Mouse (Mus musculus) layer of hippocampus, adult 9-11 months (tissue): ENCODE results near the gene Psmb10.
"Not testable (repeated sequence)": the region's sequence is repeated elsewhere in the genome, so short reads cannot be mapped to it uniquely, and the experiment has no call there.

ENCODE experiments used
- DNase-seq: peaks from one replicate; pipeline ENCODE4 v3.0.0; 2022

The Psmb10 gene

DNA sequence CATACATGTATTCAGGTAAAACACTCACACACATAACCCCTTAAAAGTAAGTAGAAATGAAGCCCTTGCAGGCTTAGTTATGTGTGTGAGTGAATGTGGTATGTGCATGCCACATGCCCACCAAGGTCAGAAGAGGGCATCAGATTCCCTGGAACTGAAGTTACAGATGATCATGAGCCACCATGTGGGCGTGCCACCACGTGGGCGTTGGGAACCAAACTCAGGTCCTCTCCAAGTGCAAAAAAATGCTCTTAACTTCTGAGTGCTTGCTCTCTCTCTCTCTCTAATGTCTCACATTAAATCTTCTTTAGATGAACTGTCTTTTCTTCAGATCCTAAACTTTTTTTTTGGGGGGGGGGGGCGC lies at the start of gene Psmb10:
Gene Psmb10 (minus strand): TSS at position 139 of the 364 bp plus-strand sequence.
- no peak for DNase-seq

DNA sequence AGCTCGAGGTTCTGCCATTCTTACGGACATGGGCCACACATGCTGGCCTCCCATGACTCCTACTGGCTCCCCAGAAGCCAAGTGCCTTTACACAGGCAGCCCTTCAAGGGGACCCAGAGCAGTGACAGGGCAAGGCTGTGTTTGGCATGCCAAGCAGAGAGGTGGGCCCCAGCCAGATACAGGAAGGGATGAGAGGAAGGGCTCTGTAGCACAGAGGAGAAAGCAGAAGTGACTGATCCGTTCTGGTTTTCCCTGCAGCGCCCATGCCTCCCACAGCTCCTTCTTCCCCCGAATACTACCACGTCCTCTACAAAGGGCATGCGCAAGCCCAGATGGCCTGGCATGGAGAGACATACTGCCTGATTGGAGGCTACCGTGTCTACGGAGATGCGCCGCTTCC lies 45.2 kb upstream of the Psmb10 start:
- DNase-seq: not testable (repeated sequence)

DNA sequence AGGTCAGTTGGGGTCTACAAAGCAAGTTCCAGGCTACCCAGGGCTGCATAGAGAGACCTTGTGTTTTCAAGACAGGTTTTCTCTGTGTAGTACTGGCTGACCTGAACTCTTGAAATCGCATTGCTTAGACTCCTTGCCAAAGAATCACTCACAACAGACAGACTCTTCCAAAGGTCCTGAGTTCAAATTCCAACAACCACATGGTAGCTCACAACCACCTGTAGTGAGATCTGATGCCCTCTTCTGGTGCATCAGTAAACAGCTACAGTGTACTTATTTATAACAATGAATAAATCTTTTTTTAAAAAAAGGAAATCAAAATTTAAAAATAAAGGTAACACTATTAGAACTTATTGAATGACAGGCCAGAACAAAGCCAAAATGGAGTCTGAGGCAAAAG lies 42.9 kb upstream of the Psmb10 start:
- no peak for DNase-seq

DNA sequence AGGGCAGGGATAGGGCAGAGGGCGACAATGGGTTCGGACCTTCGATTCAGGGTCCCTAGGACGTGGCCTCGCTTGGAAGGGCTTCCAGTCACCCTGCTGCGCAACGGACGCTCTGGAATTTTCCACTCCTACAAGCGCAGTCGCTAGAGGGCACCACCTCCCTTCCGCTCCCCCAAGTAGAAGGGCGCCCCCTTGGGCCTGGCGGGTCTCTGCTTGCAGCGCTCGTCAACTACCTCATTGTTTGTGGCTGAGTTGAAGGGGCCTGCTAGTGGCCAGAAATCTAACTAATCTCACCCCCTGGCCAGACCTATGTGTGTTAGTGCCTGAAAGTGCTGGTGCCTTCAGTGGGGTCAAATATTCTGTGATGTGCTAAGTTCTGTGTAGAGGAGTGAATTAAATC lies 41.1 kb upstream of the Psmb10 start, which contains the start of gene Dpep3:
Gene Dpep3 (minus strand): TSS at position 105 of the 400 bp plus-strand sequence.
- no peak for DNase-seq

- DNase-seq: no peak
These were observed 37.1 kb upstream of the Psmb10 start for GRCm38 (mm10) chr8:105975363-105975762.

DNA sequence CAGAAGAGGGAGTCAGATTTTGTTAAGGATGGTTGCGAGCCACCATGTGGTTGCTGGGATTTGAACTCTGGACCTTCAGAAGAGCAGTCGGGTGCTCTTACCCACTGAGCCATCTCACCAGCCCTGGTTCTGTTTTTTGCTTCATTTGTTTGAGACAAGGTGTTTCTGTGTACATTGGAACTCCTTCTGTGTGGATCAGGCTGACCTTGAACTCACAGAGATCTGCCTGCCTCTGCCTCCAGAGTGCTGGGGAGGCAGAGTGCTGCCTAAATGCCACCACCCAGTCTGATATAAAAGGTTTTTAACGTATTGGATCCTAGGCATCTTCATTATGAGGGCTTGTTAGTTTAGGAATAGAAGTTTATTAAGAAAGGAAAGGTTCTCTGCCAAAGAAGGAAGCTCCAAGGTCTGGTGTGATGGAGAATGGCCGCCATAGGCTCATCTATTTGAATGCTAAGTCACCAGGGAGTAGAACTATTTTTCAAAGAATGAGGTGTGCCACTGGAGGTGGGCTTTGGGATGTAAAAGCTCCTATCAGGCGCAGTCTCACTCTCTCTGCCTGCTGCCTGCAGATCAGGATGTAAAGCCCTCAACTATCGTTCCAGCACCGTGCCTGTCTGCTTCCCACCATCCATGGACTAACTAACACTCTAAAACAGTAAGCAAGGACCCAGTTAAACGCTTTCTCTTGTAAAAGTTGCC lies 32.9 kb upstream of the Psmb10 start:
- DNase-seq: no peak

DNA sequence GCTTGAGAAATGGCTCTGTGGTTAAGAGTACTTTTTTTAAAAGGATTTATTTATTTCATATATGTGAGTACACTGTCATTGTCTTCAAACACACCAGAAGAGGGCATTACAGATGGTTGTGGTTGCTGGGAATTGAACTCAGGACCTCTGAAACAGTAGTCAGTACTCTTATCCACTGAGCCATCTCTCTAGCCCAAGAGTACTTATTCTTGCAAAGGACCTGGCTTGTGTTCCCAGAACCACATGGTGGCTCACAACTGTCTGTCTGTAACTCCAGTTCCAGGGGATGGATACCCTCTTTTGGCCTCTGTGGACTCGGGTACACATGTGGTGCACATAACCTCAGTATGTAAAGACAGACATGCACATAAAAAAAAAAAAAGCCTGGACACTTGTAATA lies 31.1 kb upstream of the Psmb10 start:
- no peak for DNase-seq

DNA sequence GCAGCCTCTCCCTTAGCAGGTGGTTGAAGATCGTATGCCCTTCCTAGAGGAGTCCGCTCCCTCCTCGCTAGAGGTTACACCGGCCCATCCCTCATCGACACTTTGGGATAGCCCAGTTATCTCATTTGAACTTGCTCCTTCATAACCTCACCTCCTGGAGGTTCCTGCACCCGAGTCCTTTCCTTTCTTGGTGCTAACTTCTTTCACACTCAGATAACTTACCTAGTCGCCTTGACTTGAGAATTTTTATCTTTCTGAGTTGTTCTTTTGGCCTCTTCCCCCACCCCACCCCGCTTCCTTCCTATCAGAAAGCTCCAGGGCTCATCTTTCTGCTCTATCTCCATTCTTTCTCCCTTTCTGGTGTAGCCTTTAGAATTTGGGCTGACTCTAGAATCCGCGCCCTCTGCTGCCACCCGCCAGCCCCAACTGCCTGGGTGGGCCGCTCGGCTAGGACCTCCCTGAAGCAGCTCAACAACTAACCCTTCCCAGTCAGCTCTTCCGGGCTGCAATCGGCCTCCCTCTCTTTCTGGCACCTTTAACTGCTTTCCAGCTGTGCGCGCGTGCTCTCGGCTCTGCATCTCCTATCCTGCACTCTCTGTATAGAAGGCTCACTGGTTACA lies 28.6 kb upstream of the Psmb10 start:
- no peak for DNase-seq

DNA sequence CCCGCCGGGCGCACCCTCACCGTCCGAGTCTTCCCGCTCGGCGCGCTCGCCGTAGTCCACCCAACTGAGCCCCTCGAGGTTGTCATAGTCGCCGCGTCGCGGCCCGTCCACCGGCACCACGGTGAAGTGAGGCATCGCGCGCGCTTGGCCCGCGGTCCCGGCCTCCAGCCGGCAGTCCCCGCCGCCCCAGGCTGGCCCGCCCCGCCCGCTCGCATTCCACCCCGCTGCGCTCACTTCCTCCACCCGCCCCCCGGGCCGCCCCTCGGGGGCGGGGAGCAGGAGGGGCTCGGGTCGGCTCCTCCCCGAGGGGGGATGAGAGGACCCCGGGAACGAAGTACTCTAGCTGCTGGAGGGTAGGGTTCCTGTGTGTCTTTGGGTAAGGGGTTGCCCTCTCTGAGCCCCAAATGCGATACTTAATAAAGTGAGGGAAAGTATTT lies 27.7 kb upstream of the Psmb10 start, which contains the start of gene Slc12a4:
Gene Slc12a4 (minus strand): TSS at position 193 of the 437 bp plus-strand sequence.
- DNase-seq: peak; percentile 43

DNA sequence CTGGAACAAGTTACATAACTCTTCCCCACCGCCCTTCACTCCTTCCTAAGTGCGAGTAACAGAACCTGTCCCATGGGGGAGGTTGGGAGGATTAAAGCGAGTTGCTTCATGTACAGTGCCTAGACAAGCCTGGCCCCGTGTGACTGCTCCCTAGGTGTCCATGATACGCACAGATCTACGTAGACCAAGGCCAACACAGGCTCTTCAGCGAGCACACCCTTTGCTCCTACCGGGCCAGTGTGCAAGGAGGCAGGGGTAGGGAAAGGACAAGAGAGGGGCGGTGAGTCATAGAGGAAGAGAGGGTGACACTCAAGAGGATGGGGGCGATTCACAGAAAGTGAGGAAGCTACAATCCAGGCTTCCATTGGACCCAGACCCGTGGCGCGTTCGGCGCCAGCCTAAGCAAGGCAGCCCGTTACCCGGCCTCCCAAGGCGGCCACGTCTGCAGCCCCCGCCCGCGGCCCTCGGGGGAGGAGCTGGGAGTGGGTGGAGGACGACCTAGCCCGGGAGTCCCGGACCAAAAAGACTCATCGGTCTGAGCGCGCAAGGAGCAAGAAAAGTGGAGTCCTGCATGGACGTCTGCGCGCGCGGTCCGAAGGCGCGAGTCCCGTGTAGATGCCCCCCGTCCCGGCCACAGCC lies 27.1 kb upstream of the Psmb10 start:
- no peak for DNase-seq

DNA sequence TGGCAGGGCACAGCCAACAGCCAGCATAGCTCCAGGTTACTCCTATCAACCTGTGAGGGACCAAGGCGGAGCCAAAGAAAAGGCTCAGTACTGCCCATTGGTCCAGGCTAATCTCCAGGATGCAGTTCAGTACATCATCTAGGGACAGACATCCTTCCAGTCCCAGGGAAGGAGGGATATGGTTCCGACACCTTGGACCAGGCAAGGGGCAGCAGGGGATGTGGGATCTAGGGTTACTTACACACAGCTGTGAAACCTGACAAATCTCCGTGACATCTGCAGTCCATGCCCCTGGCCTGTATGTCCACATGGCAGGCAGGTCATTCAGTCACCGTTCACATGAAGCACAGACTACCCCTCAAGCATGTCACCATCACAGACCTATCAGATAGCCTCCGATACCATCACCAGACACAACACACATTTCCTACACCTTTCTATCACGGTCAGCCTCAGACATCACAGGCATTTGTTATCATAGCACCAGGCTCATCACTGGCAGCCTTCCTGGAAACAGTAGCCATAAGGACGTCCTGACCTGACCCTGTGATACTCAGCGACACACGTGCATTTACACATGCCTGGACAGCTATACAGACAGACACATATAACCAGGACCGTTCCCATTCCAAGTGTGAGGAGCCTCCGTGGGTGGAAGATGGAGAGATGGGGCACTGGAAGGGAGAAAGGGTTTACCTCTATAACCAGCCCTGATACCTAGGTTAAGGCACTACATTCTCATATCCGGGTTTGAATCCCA lies 26.4 kb upstream of the Psmb10 start:
- no peak for DNase-seq

GRCm38 (mm10) chr8:105961536-105961935 lies 23.3 kb upstream of the Psmb10 start:
- no peak for DNase-seq

GRCm38 (mm10) chr8:105961101-105961500 lies 22.9 kb upstream of the Psmb10 start:
- DNase-seq: no peak

- no peak for DNase-seq
These were observed 21.1 kb upstream of the Psmb10 start for GRCm38 (mm10) chr8:105959350-105959749.

- no peak for DNase-seq
These were observed 19.6 kb upstream of the Psmb10 start for GRCm38 (mm10) chr8:105957813-105958212.

- DNase-seq: no peak
These were observed 18.3 kb upstream of the Psmb10 start for GRCm38 (mm10) chr8:105956556-105956955.

DNA sequence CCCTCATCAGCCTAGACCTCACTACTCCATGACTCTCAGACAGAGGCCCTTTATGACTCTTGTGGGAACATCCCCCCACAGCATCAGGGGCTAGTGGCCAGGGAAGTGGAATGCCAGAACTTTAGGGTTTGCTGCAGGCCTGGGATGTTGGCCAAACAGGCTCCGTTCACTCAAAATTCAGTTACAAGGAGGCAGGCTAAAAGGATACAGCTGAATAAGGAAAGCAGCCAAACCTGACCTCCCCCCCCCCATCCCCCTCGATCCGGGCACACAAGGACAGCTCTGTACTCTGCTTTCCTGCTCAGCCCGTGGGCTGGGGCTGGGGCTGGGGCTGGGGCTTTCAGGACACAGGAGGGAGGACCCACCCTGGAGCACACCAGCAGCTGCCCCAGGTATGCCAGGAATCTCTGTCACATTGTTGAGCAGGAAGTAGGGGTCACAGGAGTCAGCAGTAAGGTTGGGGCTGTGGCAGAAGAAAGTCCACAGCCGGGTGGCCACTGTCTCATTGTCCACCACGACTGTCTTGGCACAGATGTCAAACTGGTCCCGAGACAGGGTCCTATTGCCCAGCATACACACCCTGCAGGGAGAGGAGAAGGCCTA lies 12.9 kb upstream of the Psmb10 start:
- DNase-seq: peak; percentile 71

DNA sequence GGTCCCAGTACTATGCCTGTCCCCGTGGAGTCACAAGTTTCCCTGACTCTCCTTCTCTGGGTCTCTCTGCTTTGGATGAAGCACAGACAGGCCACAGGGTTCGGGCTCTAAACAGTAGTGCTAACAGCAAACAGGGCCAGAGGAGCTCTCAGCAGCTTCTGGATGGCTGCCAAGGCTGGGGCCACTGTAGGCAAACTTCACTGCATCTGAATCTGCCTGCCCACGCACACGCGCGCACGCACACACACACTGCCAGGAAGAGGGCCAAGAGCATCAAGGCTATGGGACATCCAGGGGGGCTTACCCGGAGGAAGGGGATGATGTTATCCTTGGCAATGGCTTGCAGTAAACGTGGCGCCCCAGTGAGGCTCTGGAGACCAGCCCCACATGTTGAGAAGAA lies 11.1 kb upstream of the Psmb10 start:
- DNase-seq: peak; percentile 52

- peak; percentile 64 for DNase-seq
These were observed 5.1 kb upstream of the Psmb10 start, which contains the start of gene Lcat for GRCm38 (mm10) chr8:105943321-105943739. Gene Lcat (minus strand): TSS chr8:105943382.

GRCm38 (mm10) chr8:105942542-105942941 lies 4.3 kb upstream of the Psmb10 start:
- DNase-seq: no peak

GRCm38 (mm10) chr8:105942026-105942425 lies 3.8 kb upstream of the Psmb10 start:
- DNase-seq: no peak

GRCm38 (mm10) chr8:105937496-105938305 lies 543 bp downstream of the Psmb10 start:
- peak; percentile 36 for DNase-seq
